In genomic region chr12:117772638-117773037, GRCm38 (mm10) we compare ENCODE assay signal across 9 mouse cellular contexts. TPM values are rescaled to one million over a fixed set of nuclear protein-coding genes. Genes with fewer than 3 reads are reported as not detected.
DNase-seq lines count a peak whose midpoint lies in the region; ATAC-seq and TF ChIP-seq lines count a peak whose summit lies in the region.
"Had no signal": no experiment of that assay in that cellular context is flagged by ENCODE, and none has a peak within 500 bp of the region (broad histone marks: within the 10 kb centered on the region; RNA-seq: fewer than 3 reads in every experiment).

No protein-coding gene starts in this region.

- H3K79me2 ChIP-seq in MEL (ENCODE audit: control insufficient read depth, insufficient read depth, low read length, poor library complexity), result no peaks in the 10 kb centered on the region

- no peak overlapping the region for H3K9ac ChIP-seq in MEL (ENCODE audit: control insufficient read depth, low read depth, low read length, poor library complexity, severe bottlenecking)
- no peak overlapping the region for H3K9ac ChIP-seq in kidney, embryonic 16.5 days (replicated peaks; ENCODE audit: low read length)
- H3K9ac ChIP-seq in liver, embryonic 11.5 days (ENCODE audit: low read depth, low read length), result no peak overlapping the region
- H3K9ac ChIP-seq in neural tube, embryonic 13.5 days, result no peak overlapping the region

- H3K4me2 ChIP-seq in kidney, embryonic 16.5 days (replicated peaks; ENCODE audit: low read depth, low read length), result no peak overlapping the region
- no peak overlapping the region for H3K4me2 ChIP-seq in liver, embryonic 11.5 days
- H3K4me2 ChIP-seq in neural tube, embryonic 13.5 days, result no peak overlapping the region

- H3K36me3 ChIP-seq in MEL (ENCODE audit: control insufficient read depth in 1 of 2, insufficient read depth in 2 of 2, low read length in 2 of 2), result no peaks in the 10 kb centered on the region
- no peaks in the 10 kb centered on the region for H3K36me3 ChIP-seq in kidney, embryonic 16.5 days (ENCODE audit: insufficient read depth, low read length)
- no peaks in the 10 kb centered on the region for H3K36me3 ChIP-seq in liver, embryonic 11.5 days (ENCODE audit: control insufficient read depth, insufficient read depth, low read length)
- H3K36me3 ChIP-seq in neural tube, embryonic 13.5 days, result no peaks in the 10 kb centered on the region

- peak; percentile 76 to 82 (median 80) for TF ChIP-seq CTCF in MEL (IDR thresholded peaks at IDR 0.05 in 2 of 3, conservative IDR thresholded peaks at IDR 0.05 in 1 of 3; ENCODE audit: control insufficient read depth in 1 of 3, insufficient read depth in 1 of 3, low read depth in 2 of 3, low read length in 3 of 3, poor library complexity in 1 of 3, severe bottlenecking in 1 of 3)

- 0 out of 2 replicates have a peak, but pooled peaks have one; percentile 43 for ATAC-seq in kidney, embryonic 16.5 days (ENCODE audit: low FRiP score, low TSS enrichment)
- ATAC-seq in liver, embryonic 11.5 days (replicated peaks; ENCODE audit: low FRiP score), result peak; percentile 39; the same call in 1 of the 2 replicates
- peak; percentile 74 for ATAC-seq in neural tube, embryonic 13.5 days (ENCODE audit: low read depth)

- TF ChIP-seq EP300 in MEL (IDR thresholded peaks at IDR 0.05; ENCODE audit: low read depth in 1 of 2, low read length in 2 of 2), result no peak

- no peak overlapping the region for H3K4me3 ChIP-seq in MEL (ENCODE audit: control insufficient read depth in 1 of 2, insufficient read depth in 1 of 2, low read depth in 2 of 2, low read length in 2 of 2)
- H3K4me3 ChIP-seq in kidney, embryonic 16.5 days (ENCODE audit: low read length), result no peak overlapping the region
- H3K4me3 ChIP-seq in liver, embryonic 11.5 days (ENCODE audit: low read depth, low read length), result no peak overlapping the region
- H3K4me3 ChIP-seq in neural tube, embryonic 13.5 days, result no peak overlapping the region
- H3K4me3 ChIP-seq: erythroblast, embryonic 14.5 days had no signal

- TF ChIP-seq POLR2A in MEL (IDR thresholded peaks at IDR 0.05; ENCODE audit: control insufficient read depth in 1 of 2, insufficient read depth in 1 of 2, low read depth in 1 of 2, low read length in 2 of 2, poor library complexity in 1 of 2), result no peak

- peak; percentile 8 for DNase-seq in 3134 (ENCODE audit: extremely low read depth, insufficient read length, low spot score)
- peak; percentile 65 for DNase-seq in MEL (ENCODE audit: low read depth, low spot score)
- peak; percentile 86 to 89 for DNase-seq in cerebellum, postnatal 10 days
- DNase-seq in frontal cortex, postnatal 36 days (ENCODE audit: low spot score in 2 of 2), result peak; percentile 76 to 82
- DNase-seq in liver, embryonic 11.5 days (ENCODE audit: low spot score), result no peak
- DNase-seq in thymus, postnatal 10 days (ENCODE audit: low spot score in 2 of 2), result peak; percentile 31 to 57

- no peak overlapping the region for H3K27ac ChIP-seq in MEL (ENCODE audit: control insufficient read depth, low read depth, low read length)
- no peak overlapping the region for H3K27ac ChIP-seq in kidney, embryonic 16.5 days (ENCODE audit: low read length)
- H3K27ac ChIP-seq in liver, embryonic 11.5 days (ENCODE audit: low read depth, low read length), result no peak overlapping the region
- no peak overlapping the region for H3K27ac ChIP-seq in neural tube, embryonic 13.5 days (replicated peaks)

- TF ChIP-seq RAD21 in MEL (IDR thresholded peaks at IDR 0.05; ENCODE audit: low read depth, low read length), result peak; percentile 64

- no peaks in the 10 kb centered on the region for H3K4me1 ChIP-seq in MEL (ENCODE audit: control insufficient read depth in 1 of 2, insufficient read depth in 2 of 2, low read length in 2 of 2)
- H3K4me1 ChIP-seq in kidney, embryonic 16.5 days (ENCODE audit: insufficient read depth, low read length), result no peaks in the 10 kb centered on the region
- H3K4me1 ChIP-seq in liver, embryonic 11.5 days (replicated peaks; ENCODE audit: control insufficient read depth, insufficient read depth, low read length), result no peaks in the 10 kb centered on the region
- H3K4me1 ChIP-seq in neural tube, embryonic 13.5 days (replicated peaks), result no peaks in the 10 kb centered on the region

- no peaks in the 10 kb centered on the region for H3K27me3 ChIP-seq in MEL (ENCODE audit: control insufficient read depth in 1 of 2, insufficient read depth in 2 of 2, low read length in 2 of 2)
- H3K27me3 ChIP-seq in kidney, embryonic 16.5 days (ENCODE audit: insufficient read depth, low read length), result no peaks in the 10 kb centered on the region
- no peaks in the 10 kb centered on the region for H3K27me3 ChIP-seq in liver, embryonic 11.5 days (replicated peaks; ENCODE audit: control insufficient read depth, insufficient read depth, low read length)
- H3K27me3 ChIP-seq in neural tube, embryonic 13.5 days, result peaks cover 55% of the 10 kb centered on the region

- H3K9me3 ChIP-seq in MEL (replicated peaks; ENCODE audit: insufficient read depth, low read length), result no peaks in the 10 kb centered on the region
- H3K9me3 ChIP-seq in kidney, embryonic 16.5 days (ENCODE audit: low read length), result no peaks in the 10 kb centered on the region
- no peaks in the 10 kb centered on the region for H3K9me3 ChIP-seq in liver, embryonic 11.5 days (ENCODE audit: control insufficient read depth, low read length)
- no peaks in the 10 kb centered on the region for H3K9me3 ChIP-seq in neural tube, embryonic 13.5 days

- 6% methylated on average over 2 of the region's 2 CpGs for WGBS in kidney, embryonic 16.5 days
- WGBS in liver, embryonic 11.5 days, result 1% methylated on average over 2 of the region's 2 CpGs
- WGBS in neural tube, embryonic 13.5 days, result 0% methylated on average over 2 of the region's 2 CpGs

TF ChIP-seq in MEL, 35 proteins besides CTCF, POLR2A, EP300 and RAD21:
- TF ChIP-seq ZC3H11A (IDR thresholded peaks at IDR 0.05; ENCODE audit: low read depth, low read length) (peak; percentile 20; the same call in 1 of the 2 replicates), MAZ (IDR thresholded peaks at IDR 0.05; ENCODE audit: low read depth, low read length) (no peak), SMC3 (IDR thresholded peaks at IDR 0.05; ENCODE audit: low read depth, low read length) (peak; percentile 76), ELF1 (IDR thresholded peaks at IDR 0.05; ENCODE audit: low read depth, low read length) (no peak), USF1 (IDR thresholded peaks at IDR 0.05; ENCODE audit: low read depth, low read length) (no peak)

RNA-seq across cellular contexts. Expression of gene Cdca7l, which starts 31.5 kb away (rescaled TPM):
- total RNA-seq in MEL (2012; rRNA removed), result 86.5 and 93.3 TPM in 2 replicates
- 1,000 to 10,000 TPM in 1 of 2 experiments, 10 to 100 TPM in 1; 99.6 to 1,920 TPM for polyA plus RNA-seq in MEL (2012; ENCODE audit: insufficient read depth in 1 of 2, insufficient read length in 2 of 2, low read depth in 1 of 2, low replicate concordance in 2 of 2, missing spikeins in 1 of 2)
- polyA plus RNA-seq in kidney, embryonic 16.5 days (2015; fragmentation: Nextera tagmentation; extraction: Ambion mirVana), result 53.2 and 58.0 TPM in 2 replicates
- 48.3 and 54.9 TPM in 2 replicates for polyA plus RNA-seq in liver, embryonic 11.5 days (2014; fragmentation: Nextera tagmentation; extraction: Ambion mirVana)
- polyA plus RNA-seq in neural tube, embryonic 13.5 days (2015; fragmentation: Nextera tagmentation; extraction: Ambion mirVana), result 3.3 and 5.4 TPM in 2 replicates
